Mouse (Mus musculus): ENCODE results near the gene Tle3.
A peak's percentile ranks its signal among the peaks of the same experiment; 100 is the strongest.

Tle3 gene

DNA sequence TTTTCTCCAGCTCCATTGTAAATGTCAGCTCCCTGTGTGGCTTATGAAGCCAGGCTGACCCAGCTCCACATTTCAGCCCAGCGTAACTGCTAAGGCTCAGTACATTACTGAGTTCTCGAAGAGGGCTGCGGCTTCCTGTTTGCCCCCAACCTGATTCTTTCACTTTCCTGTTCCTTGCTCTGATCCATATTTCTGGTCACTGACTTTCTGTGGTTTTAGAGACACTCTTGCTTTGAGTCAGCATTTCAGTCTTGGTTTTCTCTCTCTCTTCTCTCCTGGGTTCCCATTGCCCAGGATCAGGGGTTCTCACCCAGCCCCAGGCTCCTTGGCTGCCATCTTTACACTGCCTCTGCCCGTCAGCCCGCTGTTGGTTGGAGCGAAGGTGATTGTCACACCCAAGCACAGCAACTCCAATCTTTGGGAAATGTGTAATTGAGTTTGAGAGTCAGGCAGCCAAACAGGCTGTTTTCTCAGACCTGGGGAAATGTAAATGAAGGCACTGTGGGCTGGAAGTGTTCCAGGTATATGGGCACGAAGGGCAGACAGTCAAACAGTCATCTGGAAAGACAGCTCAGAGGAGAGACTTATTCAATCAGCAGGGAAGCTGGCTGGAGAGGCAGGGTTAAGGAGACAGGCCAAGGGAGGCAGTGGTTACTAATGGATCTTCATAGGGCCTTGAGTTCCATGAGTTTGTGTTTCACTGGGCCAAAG lies 39.8 kb upstream of the Tle3 start:
- no peaks in the 10 kb centered on the region for H3K9me3 ChIP-seq (ENCODE audit: low read length)
- H3K4me3 ChIP-seq (replicated peaks; ENCODE audit: low read length), result no peak overlapping the region
- H3K27me3 ChIP-seq (ENCODE audit: insufficient read depth, low read length), result peaks cover 16% of the 10 kb centered on the region
- no peaks in the 10 kb centered on the region for H3K36me3 ChIP-seq (ENCODE audit: insufficient read depth, low read length)
- TF ChIP-seq POU5F1 (IDR thresholded peaks at IDR 0.05; ENCODE audit: borderline replicate concordance, low read length), result no peak
- no peak for TF ChIP-seq CTCF (conservative IDR thresholded peaks at IDR 0.05; ENCODE audit: low read length)
- TF ChIP-seq NANOG (IDR thresholded peaks at IDR 0.05; ENCODE audit: borderline replicate concordance, low read length), result no peak
- peaks cover 29% of the 10 kb centered on the region for H3K4me1 ChIP-seq (replicated peaks; ENCODE audit: low read depth, low read length)

DNA sequence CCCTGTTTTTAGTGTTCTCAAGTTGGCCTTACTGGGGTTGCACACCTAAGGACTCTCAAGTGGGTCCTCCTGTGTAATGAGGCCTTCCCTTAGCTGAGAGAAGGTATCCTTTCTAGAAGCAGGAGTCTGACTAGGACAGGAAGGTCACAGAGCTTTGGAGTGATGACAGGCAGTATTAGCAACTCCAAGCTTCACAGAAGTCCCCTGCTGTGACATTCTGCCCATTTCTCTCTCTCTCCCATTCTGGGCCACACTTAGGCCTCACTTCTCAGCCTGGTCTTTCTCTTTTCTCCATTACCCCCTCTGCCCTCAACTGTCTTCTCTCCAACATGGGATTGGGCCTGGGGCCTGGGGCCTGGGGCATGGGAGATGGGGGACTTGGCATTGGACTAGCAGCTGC lies 36.0 kb upstream of the Tle3 start:
- Histone ChIP-seq H3K4me3 (replicated peaks; ENCODE audit: low read length) (no peak overlapping the region), H3K9me3 (ENCODE audit: low read length) (no peaks in the 10 kb centered on the region), H3K4me1 (replicated peaks; ENCODE audit: low read depth, low read length) (peaks cover 61% of the 10 kb centered on the region), H3K27me3 (ENCODE audit: insufficient read depth, low read length) (peaks cover 30% of the 10 kb centered on the region), H3K36me3 (ENCODE audit: insufficient read depth, low read length) (no peaks in the 10 kb centered on the region)
- TF ChIP-seq POU5F1 (IDR thresholded peaks at IDR 0.05; ENCODE audit: borderline replicate concordance, low read length), result no peak
- TF ChIP-seq CTCF (conservative IDR thresholded peaks at IDR 0.05; ENCODE audit: low read length), result no peak
- no peak for TF ChIP-seq NANOG (IDR thresholded peaks at IDR 0.05; ENCODE audit: borderline replicate concordance, low read length)

DNA sequence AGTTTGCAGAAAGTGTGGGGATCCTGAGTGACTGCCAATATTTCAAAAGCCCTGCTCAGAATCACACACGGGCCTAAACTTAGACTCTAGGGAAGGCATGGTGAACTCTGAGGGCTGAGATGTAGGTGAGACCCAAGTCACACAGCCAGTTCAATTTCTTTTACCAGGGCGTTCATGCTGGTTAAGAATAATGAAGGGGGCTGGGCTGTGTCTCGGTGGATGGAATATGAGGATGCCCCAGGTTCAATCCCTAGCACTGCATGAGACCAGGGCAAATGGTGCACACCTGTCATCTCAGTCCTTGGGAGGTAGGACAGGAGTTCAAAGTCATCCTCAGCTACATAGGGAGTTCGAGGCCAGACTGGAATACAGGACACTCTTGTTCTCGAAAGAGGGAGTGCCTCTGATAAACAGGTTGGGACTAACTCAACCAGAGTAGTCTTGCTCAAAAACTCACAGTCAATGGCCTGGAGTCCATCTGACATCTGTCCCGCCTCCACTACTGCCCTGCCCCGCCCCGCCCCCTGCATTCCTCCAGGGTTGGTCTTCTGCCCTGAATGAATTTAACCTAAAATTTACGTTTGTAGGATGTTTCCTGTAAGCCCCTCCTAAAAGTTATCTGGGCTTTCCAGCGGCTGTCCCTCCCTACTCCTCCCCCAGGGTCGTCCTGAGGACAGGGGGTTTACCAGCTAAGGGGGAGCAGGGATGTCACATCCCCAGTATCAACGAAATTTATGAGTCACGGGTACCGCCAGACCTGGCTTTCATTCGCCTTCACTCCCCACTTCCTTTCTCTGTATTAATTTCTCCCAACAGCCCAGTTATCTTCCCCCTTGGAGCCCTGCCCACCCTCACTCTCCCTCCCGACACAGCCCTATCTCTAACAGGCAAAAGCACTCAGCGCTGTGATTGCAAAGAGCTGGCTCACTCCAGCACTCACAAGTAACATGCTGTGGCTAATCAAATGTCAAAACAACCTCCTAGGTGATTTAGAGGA lies 35.3 kb upstream of the Tle3 start:
- TF ChIP-seq CTCF (conservative IDR thresholded peaks at IDR 0.05; ENCODE audit: low read length) (no peak), NANOG (IDR thresholded peaks at IDR 0.05; ENCODE audit: borderline replicate concordance, low read length) (no peak), POU5F1 (IDR thresholded peaks at IDR 0.05; ENCODE audit: borderline replicate concordance, low read length) (no peak)
- Histone ChIP-seq H3K9me3 (ENCODE audit: low read length) (no peaks in the 10 kb centered on the region), H3K4me3 (replicated peaks; ENCODE audit: low read length) (peak overlapping the region; percentile 26; the same call in 1 of the 2 replicates), H3K4me1 (replicated peaks; ENCODE audit: low read depth, low read length) (peaks cover 60% of the 10 kb centered on the region), H3K27me3 (ENCODE audit: insufficient read depth, low read length) (peaks cover 37% of the 10 kb centered on the region), H3K36me3 (ENCODE audit: insufficient read depth, low read length) (no peaks in the 10 kb centered on the region)

DNA sequence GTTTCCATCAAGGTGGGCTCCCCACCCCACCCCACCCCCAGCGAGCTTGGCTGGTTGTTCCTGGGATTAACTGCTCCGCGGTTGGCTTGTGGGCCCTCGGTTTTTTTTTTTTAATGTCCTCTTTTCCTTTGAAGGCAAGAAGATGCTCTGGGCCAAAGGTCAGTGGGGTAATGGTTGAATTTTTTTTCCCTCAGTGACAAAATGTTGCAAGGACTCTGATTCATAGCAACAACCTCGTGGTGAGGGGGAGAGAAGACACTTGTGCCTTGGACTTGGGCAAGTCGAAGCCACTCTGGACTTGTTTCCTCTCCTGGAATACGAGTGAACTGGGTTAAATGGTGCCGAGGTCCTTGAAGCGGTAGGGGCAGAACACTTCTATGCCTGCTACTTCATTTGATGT lies 34.5 kb upstream of the Tle3 start:
- Histone ChIP-seq H3K27me3 (ENCODE audit: insufficient read depth, low read length) (peaks cover 42% of the 10 kb centered on the region), H3K4me1 (replicated peaks; ENCODE audit: low read depth, low read length) (peaks cover 56% of the 10 kb centered on the region), H3K4me3 (replicated peaks; ENCODE audit: low read length) (no peak overlapping the region), H3K36me3 (ENCODE audit: insufficient read depth, low read length) (no peaks in the 10 kb centered on the region), H3K9me3 (ENCODE audit: low read length) (no peaks in the 10 kb centered on the region)
- TF ChIP-seq CTCF (conservative IDR thresholded peaks at IDR 0.05; ENCODE audit: low read length) (no peak), NANOG (IDR thresholded peaks at IDR 0.05; ENCODE audit: borderline replicate concordance, low read length) (no peak), POU5F1 (IDR thresholded peaks at IDR 0.05; ENCODE audit: borderline replicate concordance, low read length) (no peak)

DNA sequence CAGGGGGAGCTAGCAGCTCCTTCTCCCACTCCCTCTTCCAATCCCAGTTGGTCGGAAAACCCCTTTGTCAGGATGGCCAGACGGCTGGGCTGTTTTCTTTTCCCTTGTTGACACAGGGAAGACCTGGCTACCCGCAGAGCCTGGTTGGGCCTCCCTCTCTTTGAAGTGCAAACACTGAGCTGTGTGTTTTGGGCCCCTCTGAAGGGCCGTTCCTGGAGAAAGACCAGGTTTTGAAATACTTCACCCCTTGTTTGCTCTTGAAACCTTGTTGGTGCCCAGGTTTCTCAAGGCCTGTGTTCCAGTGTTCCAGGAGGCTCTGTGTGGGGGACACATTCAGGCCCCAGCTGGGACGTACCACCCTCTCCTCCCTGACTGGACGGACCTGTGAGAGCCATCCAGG lies 32.9 kb upstream of the Tle3 start:
- Histone ChIP-seq H3K27me3 (ENCODE audit: insufficient read depth, low read length) (peaks cover 48% of the 10 kb centered on the region), H3K4me3 (replicated peaks; ENCODE audit: low read length) (no peak overlapping the region), H3K9me3 (ENCODE audit: low read length) (no peaks in the 10 kb centered on the region), H3K4me1 (replicated peaks; ENCODE audit: low read depth, low read length) (peaks cover 56% of the 10 kb centered on the region), H3K36me3 (ENCODE audit: insufficient read depth, low read length) (no peaks in the 10 kb centered on the region)
- no peak for TF ChIP-seq CTCF (conservative IDR thresholded peaks at IDR 0.05; ENCODE audit: low read length)
- TF ChIP-seq NANOG (IDR thresholded peaks at IDR 0.05; ENCODE audit: borderline replicate concordance, low read length), result no peak
- TF ChIP-seq POU5F1 (IDR thresholded peaks at IDR 0.05; ENCODE audit: borderline replicate concordance, low read length), result no peak

DNA sequence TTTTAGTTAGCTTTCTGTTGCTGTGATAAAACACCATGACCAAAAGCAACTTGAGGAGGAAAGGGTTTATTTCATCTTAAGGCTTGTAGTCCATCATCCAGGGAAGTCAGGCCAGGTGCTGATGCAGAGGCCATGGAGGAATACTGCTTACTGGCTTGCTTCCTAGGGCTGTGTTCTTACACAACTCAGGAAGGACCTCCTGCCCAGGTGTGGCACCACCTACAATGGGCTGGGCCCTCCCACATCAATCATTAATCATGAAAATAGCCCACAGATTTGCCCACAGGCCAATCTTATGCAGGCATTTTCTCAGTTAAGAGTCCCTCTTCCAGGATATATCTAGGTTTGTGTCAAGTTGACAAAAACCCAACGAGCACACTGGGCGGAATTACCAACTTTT lies 31.8 kb upstream of the Tle3 start:
- TF ChIP-seq CTCF (conservative IDR thresholded peaks at IDR 0.05; ENCODE audit: low read length), result no peak
- TF ChIP-seq NANOG (IDR thresholded peaks at IDR 0.05; ENCODE audit: borderline replicate concordance, low read length), result no peak
- peaks cover 44% of the 10 kb centered on the region for H3K27me3 ChIP-seq (ENCODE audit: insufficient read depth, low read length)
- no peaks in the 10 kb centered on the region for H3K9me3 ChIP-seq (ENCODE audit: low read length)
- no peak overlapping the region for H3K4me3 ChIP-seq (replicated peaks; ENCODE audit: low read length)
- no peaks in the 10 kb centered on the region for H3K36me3 ChIP-seq (ENCODE audit: insufficient read depth, low read length)
- peaks cover 54% of the 10 kb centered on the region for H3K4me1 ChIP-seq (replicated peaks; ENCODE audit: low read depth, low read length)

DNA sequence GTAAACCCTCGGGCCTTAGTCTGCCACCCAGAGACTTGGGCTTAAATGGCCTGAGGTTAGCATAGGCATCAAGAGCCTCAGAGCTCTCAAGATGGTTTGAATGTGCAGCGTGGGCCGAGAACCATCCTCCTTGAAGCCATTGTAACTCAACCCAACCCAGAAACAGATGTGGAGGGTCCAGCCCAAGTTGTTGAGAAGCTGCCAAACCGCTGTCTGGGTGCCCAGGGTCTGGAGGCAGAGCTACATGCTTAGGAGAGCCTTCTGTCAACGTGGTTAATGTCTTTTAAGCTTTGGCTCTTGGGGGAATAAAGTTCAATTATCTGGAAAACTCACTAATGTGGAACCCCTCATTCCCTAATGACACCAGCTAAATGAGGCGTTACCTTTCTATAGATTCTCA lies 29.9 kb upstream of the Tle3 start:
- H3K27me3 ChIP-seq (ENCODE audit: insufficient read depth, low read length), result peaks cover 42% of the 10 kb centered on the region
- no peaks in the 10 kb centered on the region for H3K9me3 ChIP-seq (ENCODE audit: low read length)
- H3K4me3 ChIP-seq (replicated peaks; ENCODE audit: low read length), result no peak overlapping the region
- no peaks in the 10 kb centered on the region for H3K36me3 ChIP-seq (ENCODE audit: insufficient read depth, low read length)
- H3K4me1 ChIP-seq (replicated peaks; ENCODE audit: low read depth, low read length), result peaks cover 44% of the 10 kb centered on the region
- TF ChIP-seq POU5F1 (IDR thresholded peaks at IDR 0.05; ENCODE audit: borderline replicate concordance, low read length) (no peak), CTCF (conservative IDR thresholded peaks at IDR 0.05; ENCODE audit: low read length) (no peak), NANOG (IDR thresholded peaks at IDR 0.05; ENCODE audit: borderline replicate concordance, low read length) (no peak)

DNA sequence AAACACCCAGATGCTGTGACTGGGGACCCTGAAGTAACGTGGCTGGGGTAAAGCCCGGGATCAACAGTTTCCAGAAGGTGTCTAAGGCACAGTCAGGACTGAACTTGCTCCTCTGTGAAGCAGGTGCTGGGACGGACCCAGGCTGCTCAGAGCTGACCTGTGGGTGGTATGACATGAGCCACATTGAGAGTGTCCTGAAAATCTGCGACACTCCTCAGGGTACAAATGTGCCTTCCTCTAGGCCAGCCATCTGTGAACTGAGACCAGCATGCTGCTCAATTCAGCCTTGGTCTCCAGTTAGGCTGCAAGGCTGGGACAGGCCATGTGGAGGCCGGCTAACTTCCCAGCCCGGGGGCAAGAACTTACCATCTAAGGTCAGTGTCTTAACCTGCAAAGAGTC lies 27.5 kb upstream of the Tle3 start:
- H3K36me3 ChIP-seq (ENCODE audit: insufficient read depth, low read length), result no peaks in the 10 kb centered on the region

More for the DNA sequence above, 27.5 kb upstream of the Tle3 start:
- peaks cover 30% of the 10 kb centered on the region for H3K4me1 ChIP-seq (replicated peaks; ENCODE audit: low read depth, low read length)
- H3K27me3 ChIP-seq (ENCODE audit: insufficient read depth, low read length), result peaks cover 28% of the 10 kb centered on the region
- no peak for TF ChIP-seq NANOG (IDR thresholded peaks at IDR 0.05; ENCODE audit: borderline replicate concordance, low read length)
- TF ChIP-seq POU5F1 (IDR thresholded peaks at IDR 0.05; ENCODE audit: borderline replicate concordance, low read length), result no peak
- no peak for TF ChIP-seq CTCF (conservative IDR thresholded peaks at IDR 0.05; ENCODE audit: low read length)
- no peaks in the 10 kb centered on the region for H3K9me3 ChIP-seq (ENCODE audit: low read length)
- no peak overlapping the region for H3K4me3 ChIP-seq (replicated peaks; ENCODE audit: low read length)
